Mouse (Mus musculus): ENCODE data around the gene Ccdc39. TPM values are rescaled to one million over a fixed set of nuclear protein-coding genes. Genes with fewer than 3 reads are reported as not detected.

Gene Ccdc39
- polyA plus RNA-seq, 1 experiment, result 0.20 TPM

- Histone ChIP-seq H3K4me2 (ENCODE audit: low read depth) (no peak overlapping the region), H3K36me3 (ENCODE audit: control insufficient read depth, insufficient read depth) (no peaks in the 10 kb centered on the region), H3K27me3 (ENCODE audit: control insufficient read depth, insufficient read depth, insufficient read length) (no peaks in the 10 kb centered on the region), H3K4me3 (no peak overlapping the region), H3ac (ENCODE audit: control insufficient read depth, insufficient read length) (no peak overlapping the region), H3K79me2 (ENCODE audit: control insufficient read depth, insufficient read depth) (no peaks in the 10 kb centered on the region)
- TF ChIP-seq CEBPB (IDR thresholded peaks at IDR 0.05; ENCODE audit: insufficient read depth, poor library complexity, severe bottlenecking) (no peak), MAX (IDR thresholded peaks at IDR 0.05; ENCODE audit: low read depth) (no peak), TCF3 (IDR thresholded peaks at IDR 0.05; ENCODE audit: insufficient read length, low read depth) (no peak), SRF (IDR thresholded peaks at IDR 0.05; ENCODE audit: control insufficient read depth, insufficient read length, low read depth) (no peak), USF1 (IDR thresholded peaks at IDR 0.05; ENCODE audit: low read depth) (no peak), TCF12 (IDR thresholded peaks at IDR 0.05; ENCODE audit: insufficient read depth, poor library complexity, severe bottlenecking) (no peak), POLR2A (IDR thresholded peaks at IDR 0.05; ENCODE audit: insufficient read length, low read depth) (no peak), REST (IDR thresholded peaks at IDR 0.05; ENCODE audit: insufficient read depth, insufficient read length) (no peak), MYOD1 (IDR thresholded peaks at IDR 0.05; ENCODE audit: control insufficient read depth in 1 of 3, insufficient read length in 2 of 3, low read depth in 2 of 3) (no peak), POLR2AphosphoS2 (IDR thresholded peaks at IDR 0.05; ENCODE audit: insufficient read length, low read depth) (no peak), MYOG (IDR thresholded peaks at IDR 0.05; ENCODE audit: control insufficient read depth in 1 of 3, insufficient read depth in 1 of 3, insufficient read length in 2 of 3, low read depth in 2 of 3) (no peak), E2F4 (IDR thresholded peaks at IDR 0.05; ENCODE audit: insufficient read depth) (no peak)
Observed at GRCm38 (mm10) chr3:33846639-33847038, 2.5 kb upstream of the Ccdc39 start.

- Histone ChIP-seq H3K79me2 (ENCODE audit: control insufficient read depth, insufficient read depth) (no peaks in the 10 kb centered on the region), H3K27me3 (ENCODE audit: control insufficient read depth, insufficient read depth, insufficient read length) (no peaks in the 10 kb centered on the region), H3K4me3 (no peak overlapping the region), H3ac (ENCODE audit: control insufficient read depth, insufficient read length) (no peak overlapping the region), H3K36me3 (ENCODE audit: control insufficient read depth, insufficient read depth) (no peaks in the 10 kb centered on the region), H3K4me2 (ENCODE audit: low read depth) (peak overlapping the region; percentile 40)
- TF ChIP-seq REST (IDR thresholded peaks at IDR 0.05; ENCODE audit: insufficient read depth, insufficient read length) (no peak), USF1 (IDR thresholded peaks at IDR 0.05; ENCODE audit: low read depth) (no peak), CEBPB (IDR thresholded peaks at IDR 0.05; ENCODE audit: insufficient read depth, poor library complexity, severe bottlenecking) (no peak), TCF3 (IDR thresholded peaks at IDR 0.05; ENCODE audit: insufficient read length, low read depth) (no peak), SRF (IDR thresholded peaks at IDR 0.05; ENCODE audit: control insufficient read depth, insufficient read length, low read depth) (no peak), E2F4 (IDR thresholded peaks at IDR 0.05; ENCODE audit: insufficient read depth) (no peak)
Observed at GRCm38 (mm10) chr3:33838877-33839276, 5.2 kb downstream of the Ccdc39 start.

GRCm38 (mm10) chr3:33836576-33836975 lies 7.5 kb downstream of the Ccdc39 start:
- Histone ChIP-seq H3K36me3 (ENCODE audit: control insufficient read depth, insufficient read depth) (no peaks in the 10 kb centered on the region), H3K4me2 (ENCODE audit: low read depth) (no peak overlapping the region), H3ac (ENCODE audit: control insufficient read depth, insufficient read length) (no peak overlapping the region), H3K4me3 (no peak overlapping the region), H3K27me3 (ENCODE audit: control insufficient read depth, insufficient read depth, insufficient read length) (no peaks in the 10 kb centered on the region), H3K79me2 (ENCODE audit: control insufficient read depth, insufficient read depth) (no peaks in the 10 kb centered on the region)
- no peak for TF ChIP-seq POLR2AphosphoS2 (IDR thresholded peaks at IDR 0.05; ENCODE audit: insufficient read length, low read depth)
- TF ChIP-seq CEBPB (IDR thresholded peaks at IDR 0.05; ENCODE audit: insufficient read depth, poor library complexity, severe bottlenecking), result no peak
- TF ChIP-seq POLR2A (IDR thresholded peaks at IDR 0.05; ENCODE audit: insufficient read length, low read depth), result no peak
- no peak for TF ChIP-seq SRF (IDR thresholded peaks at IDR 0.05; ENCODE audit: control insufficient read depth, insufficient read length, low read depth)
- TF ChIP-seq TCF3 (IDR thresholded peaks at IDR 0.05; ENCODE audit: insufficient read length, low read depth), result no peak
- TF ChIP-seq REST (IDR thresholded peaks at IDR 0.05; ENCODE audit: insufficient read depth, insufficient read length), result no peak
- TF ChIP-seq MAX (IDR thresholded peaks at IDR 0.05; ENCODE audit: low read depth), result no peak
- no peak for TF ChIP-seq USF1 (IDR thresholded peaks at IDR 0.05; ENCODE audit: low read depth)
- no peak for TF ChIP-seq MYOD1 (IDR thresholded peaks at IDR 0.05; ENCODE audit: control insufficient read depth in 1 of 3, insufficient read length in 2 of 3, low read depth in 2 of 3)
- no peak for TF ChIP-seq MYOG (IDR thresholded peaks at IDR 0.05; ENCODE audit: control insufficient read depth in 1 of 3, insufficient read depth in 1 of 3, insufficient read length in 2 of 3, low read depth in 2 of 3)
- no peak for TF ChIP-seq E2F4 (IDR thresholded peaks at IDR 0.05; ENCODE audit: insufficient read depth)

- H3ac ChIP-seq (ENCODE audit: control insufficient read depth, insufficient read length), result no peak overlapping the region
Observed at GRCm38 (mm10) chr3:33832351-33832750, 11.8 kb downstream of the Ccdc39 start.

More at GRCm38 (mm10) chr3:33832351-33832750, 11.8 kb downstream of the Ccdc39 start:
- TF ChIP-seq TCF3 (IDR thresholded peaks at IDR 0.05; ENCODE audit: insufficient read length, low read depth), result no peak
- TF ChIP-seq MYOD1 (IDR thresholded peaks at IDR 0.05; ENCODE audit: control insufficient read depth in 1 of 3, insufficient read length in 2 of 3, low read depth in 2 of 3), result no peak
- TF ChIP-seq POLR2AphosphoS2 (IDR thresholded peaks at IDR 0.05; ENCODE audit: insufficient read length, low read depth), result no peak
- TF ChIP-seq POLR2A (IDR thresholded peaks at IDR 0.05; ENCODE audit: insufficient read length, low read depth), result no peak
- no peak for TF ChIP-seq REST (IDR thresholded peaks at IDR 0.05; ENCODE audit: insufficient read depth, insufficient read length)
- no peak for TF ChIP-seq CEBPB (IDR thresholded peaks at IDR 0.05; ENCODE audit: insufficient read depth, poor library complexity, severe bottlenecking)
- TF ChIP-seq SRF (IDR thresholded peaks at IDR 0.05; ENCODE audit: control insufficient read depth, insufficient read length, low read depth), result no peak
- TF ChIP-seq USF1 (IDR thresholded peaks at IDR 0.05; ENCODE audit: low read depth), result no peak
- no peak for TF ChIP-seq E2F4 (IDR thresholded peaks at IDR 0.05; ENCODE audit: insufficient read depth)
- TF ChIP-seq MAX (IDR thresholded peaks at IDR 0.05; ENCODE audit: low read depth), result no peak
- Histone ChIP-seq H3K4me3 (no peak overlapping the region), H3K79me2 (ENCODE audit: control insufficient read depth, insufficient read depth) (no peaks in the 10 kb centered on the region), H3K4me2 (ENCODE audit: low read depth) (no peak overlapping the region), H3K27me3 (ENCODE audit: control insufficient read depth, insufficient read depth, insufficient read length) (no peaks in the 10 kb centered on the region), H3K36me3 (ENCODE audit: control insufficient read depth, insufficient read depth) (no peaks in the 10 kb centered on the region)
